Mouse (Mus musculus): Measurements from ENCODE around the gene Cyth2.

DNA sequence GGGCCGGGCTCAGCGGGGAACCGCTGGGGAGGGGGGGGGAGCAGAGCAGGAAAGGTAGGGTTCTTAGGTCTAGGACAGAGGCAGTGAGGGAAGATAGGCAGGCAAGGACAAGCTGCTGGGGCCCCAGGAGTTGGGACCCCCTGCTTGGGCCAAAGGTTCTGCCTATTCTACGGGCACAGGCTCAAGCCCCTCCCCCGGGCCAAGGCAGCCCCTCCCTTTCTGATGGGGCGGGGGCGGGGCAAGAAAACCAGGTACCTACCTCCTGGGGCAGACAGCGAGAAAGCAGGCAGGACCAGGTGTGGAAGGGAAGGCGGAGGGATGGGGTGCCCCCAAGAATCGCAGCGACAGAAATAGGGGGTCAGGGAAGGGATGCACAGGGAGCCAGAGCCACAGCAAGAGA, 5.9 kb downstream of the Cyth2 start:
- TF ChIP-seq EP300 (optimal IDR thresholded peaks at IDR 0.05), result no peak
- TF ChIP-seq CTCF (IDR thresholded peaks at IDR 0.05; ENCODE audit: low read depth), result no peak
